Mouse (Mus musculus): ENCODE measurements at regions not wholly inside any gene's neighbourhood (a gene's known extent, or its start where the extent isn't known, plus 50 kb on each side); places are given as distances from the start of the nearest gene placed in this dataset.

DNA sequence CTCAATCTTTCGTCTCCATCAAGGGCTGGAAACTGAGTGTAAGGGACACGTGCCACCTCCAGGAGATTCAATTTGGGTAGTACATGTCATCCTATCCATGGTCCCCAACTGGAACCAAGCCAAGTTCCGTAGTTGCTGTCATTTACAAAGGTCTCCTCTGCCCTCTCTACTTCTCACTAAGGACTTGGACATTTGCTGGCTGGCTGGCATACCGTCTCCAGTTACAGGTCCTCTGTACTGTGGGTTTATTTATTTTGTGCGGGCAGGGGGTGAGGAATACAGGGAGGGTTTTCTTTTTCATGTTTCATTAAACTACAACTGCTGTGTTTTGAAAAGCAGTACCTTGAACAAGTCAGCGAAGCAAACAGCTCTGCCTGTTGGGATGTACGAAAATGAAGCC, 55.7 kb upstream of the Stx16 start:
- no peak for ATAC-seq (replicated peaks in 1 of 2; ENCODE audit: insufficient read depth in 1 of 2, low FRiP score in 2 of 2, low TSS enrichment in 1 of 2, low read depth in 1 of 2, poor library complexity in 2 of 2, severe bottlenecking in 2 of 2)

DNA sequence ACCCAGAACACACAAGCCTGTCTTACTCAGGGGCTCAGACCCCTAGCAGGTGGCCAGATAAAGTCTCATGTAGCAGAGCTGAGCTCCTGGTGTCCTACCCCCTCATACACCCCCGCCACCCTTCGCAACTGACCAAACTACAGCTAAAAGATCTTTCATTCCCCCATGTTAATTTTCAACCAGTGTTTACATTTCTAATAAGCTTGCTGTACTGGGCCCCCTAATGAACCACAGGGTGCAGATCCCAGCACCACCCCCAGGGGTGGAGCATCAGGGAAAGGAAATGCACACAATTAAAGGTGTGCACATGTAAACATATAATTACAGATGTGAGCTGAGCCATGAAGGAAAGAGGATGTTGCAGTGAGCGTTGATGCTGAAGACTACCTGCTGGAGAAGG, 54.6 kb upstream of the Stx16 start:
- no peak for ATAC-seq (replicated peaks in 1 of 2; ENCODE audit: insufficient read depth in 1 of 2, low FRiP score in 2 of 2, low TSS enrichment in 1 of 2, low read depth in 1 of 2, poor library complexity in 2 of 2, severe bottlenecking in 2 of 2)

DNA sequence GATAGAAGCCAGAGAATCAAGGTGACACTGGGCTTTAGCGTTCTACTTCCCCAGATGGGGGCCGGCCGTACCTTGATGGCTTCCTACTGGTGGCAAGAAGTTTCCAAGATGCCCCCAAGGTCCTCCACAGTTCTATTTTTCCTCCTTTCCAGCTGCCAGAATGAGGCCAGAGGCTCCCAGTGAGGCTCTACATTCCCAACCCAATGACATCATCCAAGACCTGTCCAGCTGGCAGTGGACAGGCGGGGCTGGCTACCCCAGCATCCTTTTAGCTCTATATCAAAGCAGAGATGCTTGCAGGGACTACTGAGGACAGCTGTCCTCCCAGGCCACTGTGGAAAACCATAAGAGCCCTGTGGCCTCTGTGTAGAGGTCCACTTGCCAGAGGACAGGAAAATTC, 53.8 kb upstream of the Stx16 start:
- no peak for ATAC-seq (replicated peaks in 1 of 2; ENCODE audit: insufficient read depth in 1 of 2, low FRiP score in 2 of 2, low TSS enrichment in 1 of 2, low read depth in 1 of 2, poor library complexity in 2 of 2, severe bottlenecking in 2 of 2)

DNA sequence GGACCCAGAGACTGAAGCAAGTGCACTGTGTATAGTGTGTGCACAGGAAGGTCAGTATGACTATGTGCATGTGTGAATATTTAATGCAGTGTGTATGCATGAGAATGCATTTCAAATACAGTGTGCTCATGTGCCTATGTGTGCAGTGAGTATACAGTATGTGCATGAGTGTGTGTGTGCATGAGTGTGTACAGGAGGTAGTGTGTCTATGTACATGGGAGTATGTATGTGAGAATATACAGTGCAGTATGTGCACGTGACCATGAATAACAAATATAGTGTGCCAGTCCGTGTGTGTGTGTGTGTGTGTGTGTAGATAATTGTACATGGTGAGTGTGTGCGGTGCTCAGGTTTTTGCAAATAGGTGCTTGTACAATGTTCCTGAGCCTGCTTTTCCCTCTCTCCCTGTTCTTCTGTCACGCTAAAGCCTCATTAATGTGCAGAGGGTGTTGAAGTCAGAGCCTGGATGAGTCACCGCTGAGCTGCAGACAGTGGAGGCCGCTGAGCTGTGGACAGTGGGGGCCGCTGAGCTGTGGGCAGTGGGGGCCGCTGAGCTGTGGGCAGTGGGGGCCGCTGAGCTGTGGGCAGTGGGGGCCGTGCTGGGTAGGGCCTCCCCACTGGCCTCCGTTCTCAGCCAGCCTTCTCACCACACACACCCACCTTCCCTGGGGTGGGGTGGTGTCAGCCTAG, 50.8 kb upstream of the Stx16 start:
- no peak for ATAC-seq (replicated peaks in 1 of 2; ENCODE audit: insufficient read depth in 1 of 2, low FRiP score in 2 of 2, low TSS enrichment in 1 of 2, low read depth in 1 of 2, poor library complexity in 2 of 2, severe bottlenecking in 2 of 2)
